Mouse (Mus musculus) adrenal gland, postnatal 14 days (tissue): ENCODE measurements around the gene Tmem158. TPM values are rescaled to one million over a fixed set of nuclear protein-coding genes. Genes with fewer than 3 reads are reported as not detected.

ENCODE experiments used
- DNase-seq: peaks from one replicate; pipeline ENCODE4 v3.0.0; 2021; ENCODE audit warnings: mixed read lengths
- total RNA-seq: library from RNA; stranded (reverse); gene quantifications from 2 replicates; pipeline ENCODE4 v1.2.3, GENCODE M21; 2021

Gene Tmem158
- total RNA-seq, 1 experiment from 2014 or later = 12.9 TPM

DNA sequence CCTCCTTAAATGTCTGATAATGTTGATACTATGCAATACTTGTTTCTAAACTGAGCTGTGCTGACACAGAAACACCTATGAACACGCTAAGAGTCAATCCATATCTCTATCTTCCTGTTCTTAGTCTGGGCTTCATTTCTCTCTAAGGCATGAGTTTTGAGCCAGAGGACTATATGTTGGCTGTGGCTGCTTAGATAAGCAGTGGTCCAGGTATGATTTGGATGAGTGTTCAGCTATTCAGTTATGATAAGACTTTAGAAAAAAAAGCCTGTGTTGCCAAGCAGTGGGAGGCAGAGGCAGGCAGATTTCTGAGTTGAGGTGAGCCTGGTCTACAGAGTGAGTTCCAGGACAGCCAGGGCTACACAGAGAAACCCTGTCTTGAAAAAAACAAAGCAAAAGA, 12.6 kb downstream of the Tmem158 start:
- DNase-seq = no peak

DNA sequence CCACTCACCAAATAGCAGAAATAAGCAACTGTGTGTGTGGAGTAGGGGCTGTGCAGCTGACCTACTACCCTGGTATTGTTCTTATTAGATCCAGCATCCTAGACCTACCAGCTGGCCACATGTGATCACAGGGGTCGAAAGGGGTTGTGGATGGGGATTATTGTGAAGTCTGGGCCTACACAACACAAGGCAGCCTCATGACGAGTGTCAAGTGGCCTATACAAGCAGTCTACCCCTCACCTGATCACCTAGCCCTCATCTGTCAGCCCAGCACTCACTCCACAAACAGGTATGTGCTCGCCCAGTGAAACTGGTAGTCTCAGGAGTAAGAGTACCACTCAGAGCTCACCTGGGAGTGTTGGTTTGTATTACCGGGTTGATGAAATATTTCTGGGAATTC, 15.4 kb downstream of the Tmem158 start:
- DNase-seq = no peak

GRCm38 (mm10) chr9:123243988-123244387, 16.6 kb downstream of the Tmem158 start:
- DNase-seq = peak; percentile 66

DNA sequence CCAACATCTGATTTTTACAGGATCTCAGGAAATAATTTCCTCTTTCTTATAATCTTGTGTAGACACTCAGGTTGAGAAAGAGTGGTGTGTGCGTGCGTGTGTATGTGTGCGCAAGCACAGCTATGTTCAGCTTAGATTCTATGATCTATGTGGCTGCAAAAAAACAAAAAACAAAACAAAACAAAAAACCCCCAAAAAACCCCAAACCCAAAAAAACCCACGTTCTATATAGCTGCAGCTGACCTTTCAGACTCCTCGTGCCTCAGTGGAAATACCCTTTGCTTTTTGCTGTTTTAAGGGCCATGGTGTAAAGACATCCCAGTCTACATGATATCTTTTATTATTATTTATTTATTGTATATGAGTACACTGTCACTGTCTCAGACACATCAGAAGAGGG, 19.4 kb downstream of the Tmem158 start:
- DNase-seq = no peak

DNA sequence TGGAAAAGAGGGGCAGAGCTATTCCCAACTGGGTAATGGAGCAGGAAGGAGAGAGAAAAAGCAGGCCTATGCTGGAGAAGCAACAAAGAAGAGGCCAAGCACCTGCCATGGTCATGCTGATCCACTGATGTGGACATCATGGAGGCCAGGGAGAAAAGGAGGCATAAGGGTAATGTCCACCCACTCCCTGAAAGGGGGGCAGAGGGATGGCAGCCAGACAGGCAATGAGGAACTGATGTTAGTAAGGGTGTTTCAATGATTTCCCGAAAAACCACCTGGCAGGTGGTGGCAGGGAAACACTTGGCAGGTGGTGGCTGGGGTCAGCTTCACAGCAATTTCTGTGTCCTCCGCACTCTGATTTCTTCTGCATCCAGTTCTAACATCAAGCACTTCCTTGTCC, 19.8 kb downstream of the Tmem158 start:
- DNase-seq = no peak

DNA sequence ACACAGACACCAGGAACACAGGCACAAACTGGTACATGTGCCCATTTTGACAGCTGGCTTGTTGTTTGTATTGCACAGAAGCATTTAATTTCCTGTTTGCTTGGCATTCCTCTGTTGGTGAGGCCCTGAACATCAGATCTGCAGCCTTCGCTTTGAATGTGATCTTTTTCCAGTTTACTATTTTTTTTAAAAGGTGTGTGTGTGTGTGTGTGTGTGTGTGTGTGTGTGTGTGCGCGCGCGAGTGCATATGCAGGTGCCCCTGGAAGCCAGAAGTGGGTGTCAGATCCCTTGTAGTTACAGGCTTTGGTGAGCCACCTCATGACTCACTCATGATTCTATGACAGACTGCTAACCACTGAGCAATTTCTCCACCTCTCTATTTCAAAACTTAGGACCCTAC, 20.3 kb downstream of the Tmem158 start:
- DNase-seq = no peak

DNA sequence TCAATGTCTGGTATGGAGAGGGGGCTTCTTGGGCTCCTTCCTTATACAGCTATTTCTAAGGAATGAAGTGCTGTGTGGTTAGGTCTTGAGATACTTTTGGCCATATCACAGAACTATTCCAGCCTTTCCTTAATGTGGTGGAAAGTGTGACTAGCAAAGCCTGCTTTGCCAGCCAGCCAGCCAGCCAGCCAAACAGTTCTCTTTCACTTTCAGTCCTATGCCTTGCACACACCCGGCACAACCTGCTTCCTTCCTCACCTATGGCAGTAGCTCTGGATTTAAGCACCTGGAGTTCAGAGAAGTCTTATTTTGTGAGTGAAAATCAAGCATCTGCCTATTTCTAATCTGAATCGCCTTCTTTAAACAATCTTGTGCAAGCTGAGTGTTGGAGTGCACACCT, 20.9 kb downstream of the Tmem158 start:
- DNase-seq = no peak

- no peak for DNase-seq
Measured at GRCm38 (mm10) chr9:123238256-123239045, 22.1 kb downstream of the Tmem158 start.

DNA sequence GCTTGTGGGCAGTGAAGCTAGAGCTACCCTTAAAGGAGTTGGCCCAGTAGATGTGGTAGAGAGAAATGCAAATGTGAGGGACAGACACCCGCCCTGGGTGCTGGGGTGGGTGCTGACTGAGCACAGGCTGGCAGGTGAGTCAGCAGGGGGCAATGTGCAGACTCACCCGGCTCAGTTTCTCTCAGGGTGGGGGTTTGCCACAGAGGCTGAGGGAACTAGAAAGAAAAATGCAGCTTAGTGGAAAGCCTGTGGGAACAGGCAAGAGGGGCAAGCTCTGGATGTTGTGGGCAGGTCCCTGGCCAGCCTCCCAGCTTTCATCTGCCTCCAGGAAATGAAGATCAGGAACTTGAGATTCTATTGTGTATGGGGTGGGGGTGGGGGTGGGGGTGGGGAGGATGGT, 22.8 kb downstream of the Tmem158 start:
- peak; percentile 56 for DNase-seq

- DNase-seq = no peak
Measured at GRCm38 (mm10) chr9:123235621-123236020, 24.9 kb downstream of the Tmem158 start.

GRCm38 (mm10) chr9:123229826-123230225, 30.7 kb downstream of the Tmem158 start:
- no peak for DNase-seq

DNA sequence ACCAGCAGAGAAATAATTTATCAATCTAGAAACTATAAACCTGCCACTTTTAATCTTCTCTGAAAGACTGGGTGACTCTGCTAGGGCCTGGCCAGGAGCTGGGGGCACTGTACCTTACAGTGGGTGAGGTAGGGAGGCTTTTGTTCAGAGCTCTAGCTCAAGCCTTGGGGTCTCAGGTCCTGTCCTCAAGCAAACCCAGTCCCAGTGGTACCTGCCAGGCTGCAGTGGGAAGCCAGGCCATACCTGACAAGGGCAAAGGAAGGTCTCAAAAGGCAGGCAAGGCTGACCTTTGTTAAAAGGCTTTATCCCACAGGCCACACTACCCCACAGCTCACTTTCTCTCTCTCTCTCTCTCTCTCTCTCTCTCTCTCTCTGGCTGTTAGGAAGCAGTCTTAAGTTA, 31.9 kb downstream of the Tmem158 start:
- no peak for DNase-seq

GRCm38 (mm10) chr9:123227106-123227750, 33.3 kb downstream of the Tmem158 start:
- no peak for DNase-seq

DNA sequence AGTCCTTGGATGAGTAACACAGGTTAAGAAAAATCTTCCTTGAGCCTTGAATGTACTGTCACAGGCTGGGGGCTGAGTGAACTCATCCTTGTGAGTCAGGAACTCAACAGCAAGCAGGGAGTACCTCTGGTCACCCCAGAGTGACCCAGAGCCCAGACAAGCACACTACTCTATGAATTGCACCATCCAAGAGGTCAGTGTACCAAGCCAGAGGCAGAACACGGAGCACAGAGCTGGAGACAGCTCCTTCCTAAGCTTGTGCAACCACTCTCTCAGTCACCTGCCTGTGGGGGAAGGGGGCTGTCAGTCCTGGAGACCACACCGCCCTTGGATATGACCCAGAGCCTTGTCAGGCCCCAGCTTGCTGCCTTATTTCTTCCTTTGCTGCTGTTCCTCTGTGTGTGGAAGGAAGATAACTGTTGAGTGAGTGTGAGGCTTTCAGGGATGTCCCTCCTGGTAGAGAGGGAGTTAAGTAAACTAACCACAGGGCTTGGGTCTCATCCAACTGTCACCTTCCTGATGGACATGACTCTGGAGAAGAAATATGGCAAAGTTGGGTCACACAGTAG, 35.6 kb downstream of the Tmem158 start:
- DNase-seq = no peak

DNA sequence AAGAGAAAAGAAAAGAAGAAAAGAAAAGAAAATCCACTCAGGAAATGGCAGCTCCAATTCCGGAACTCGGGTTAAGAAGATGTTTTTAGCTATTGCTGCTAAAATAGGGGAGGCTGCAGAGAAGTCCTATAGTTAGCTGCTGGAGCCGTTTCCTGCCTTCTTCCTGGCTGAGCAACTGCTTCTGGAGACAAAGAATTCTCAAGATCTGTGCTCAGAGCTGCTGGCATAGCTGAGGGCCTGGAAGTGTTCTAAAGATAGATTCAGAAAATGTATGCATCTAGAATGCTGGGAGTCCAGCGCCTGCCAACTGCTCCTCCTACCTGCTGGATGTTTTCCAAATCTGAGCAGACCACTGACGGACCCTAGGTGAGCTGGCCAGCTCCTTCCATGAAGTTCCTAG, 40.7 kb downstream of the Tmem158 start:
- no peak for DNase-seq

GRCm38 (mm10) chr9:123215621-123216440, 44.7 kb downstream of the Tmem158 start, which contains the start of gene Cdcp1:
Gene Cdcp1 (minus strand): TSS chr9:123216038.
- no peak for DNase-seq

- DNase-seq = no peak
Measured at GRCm38 (mm10) chr9:123213371-123213770, 47.2 kb downstream of the Tmem158 start.

Other genes starting within 250 kb of the Tmem158 start
- 14.8 and 19.3 TPM in 2 replicates for gene Tmem42, start 239.4 kb downstream of the Tmem158 start, total RNA-seq
- 0.70 and 0.86 TPM in 2 replicates for gene Tgm4, start 226.0 kb downstream of the Tmem158 start, total RNA-seq
- 59.7 and 62.8 TPM in 2 replicates for gene Zdhhc3, start 147.6 kb downstream of the Tmem158 start, total RNA-seq
- 40.9 and 44.2 TPM in 2 replicates for gene Exosc7, start 147.5 kb downstream of the Tmem158 start, total RNA-seq
- gene Clec3b, start 109.8 kb downstream of the Tmem158 start, total RNA-seq = 41.7 and 44.4 TPM in 2 replicates
- 0.30 and 0.85 TPM in 2 replicates for gene Cdcp1, start 44.7 kb downstream of the Tmem158 start, total RNA-seq
- gene Lars2, start 106.2 kb upstream of the Tmem158 start, total RNA-seq = 79.5 and 81.4 TPM in 2 replicates
- gene Limd1, start 217.9 kb upstream of the Tmem158 start, total RNA-seq = 33.2 and 36.8 TPM in 2 replicates